Mouse (Mus musculus) thymus, postnatal 4 days (tissue): ENCODE data around the gene Rps27.
"Not testable (repeated sequence)": the region's sequence is repeated elsewhere in the genome, so short reads cannot be mapped to it uniquely, and the experiment has no call there.

Experiments used
- DNase-seq: peaks from one replicate; pipeline ENCODE4 v3.0.0; 2021

Rps27 gene

GRCm38 (mm10) chr3:90213377-90213866 is at the start of gene Rps27, which contains the start of gene Rab13:
TSS of gene Rps27 (minus strand) at chr3:90213651.
TSS of gene Rab13 (plus strand) at chr3:90213695.
- DNase-seq: peak; percentile 81

GRCm38 (mm10) chr3:90258521-90258920 is 45.1 kb upstream of the Rps27 start:
- no peak for DNase-seq

GRCm38 (mm10) chr3:90256731-90257530 is 43.5 kb upstream of the Rps27 start:
- DNase-seq: no peak

GRCm38 (mm10) chr3:90255784-90256353 is 42.4 kb upstream of the Rps27 start:
- DNase-seq: no peak

GRCm38 (mm10) chr3:90255194-90255565 is 41.7 kb upstream of the Rps27 start:
- no peak for DNase-seq

GRCm38 (mm10) chr3:90254419-90255193 is 41.2 kb upstream of the Rps27 start:
- no peak for DNase-seq

GRCm38 (mm10) chr3:90253653-90254418 is 40.4 kb upstream of the Rps27 start, which contains the start of gene Crtc2:
TSS of gene Crtc2 (plus strand) at chr3:90254163.
- DNase-seq: peak; percentile 92

- not testable (repeated sequence) for DNase-seq
Measured at GRCm38 (mm10) chr3:90253174-90253573, 39.7 kb upstream of the Rps27 start.

- not testable (repeated sequence) for DNase-seq
Measured at GRCm38 (mm10) chr3:90252659-90253058, 39.2 kb upstream of the Rps27 start.

- not testable (repeated sequence) for DNase-seq
Measured at GRCm38 (mm10) chr3:90251731-90252226, 38.3 kb upstream of the Rps27 start.

GRCm38 (mm10) chr3:90250791-90251190 is 37.3 kb upstream of the Rps27 start:
- DNase-seq: no peak

- DNase-seq: peak; percentile 57
Measured at GRCm38 (mm10) chr3:90248746-90249100, 35.3 kb upstream of the Rps27 start.

- DNase-seq: peak; percentile 91
Measured at GRCm38 (mm10) chr3:90247960-90248745, 34.7 kb upstream of the Rps27 start, which contains the start of gene Slc39a1. TSS of gene Slc39a1 (plus strand) at chr3:90248172.

- no peak for DNase-seq
Measured at GRCm38 (mm10) chr3:90247630-90247959, 34.1 kb upstream of the Rps27 start.

GRCm38 (mm10) chr3:90245406-90245805 is 32.0 kb upstream of the Rps27 start:
- DNase-seq: no peak

- DNase-seq: no peak
Measured at GRCm38 (mm10) chr3:90242984-90243775, 29.7 kb upstream of the Rps27 start, which contains the start of gene Creb3l4. TSS of gene Creb3l4 (minus strand) at chr3:90243512.

- no peak for DNase-seq
Measured at GRCm38 (mm10) chr3:90241669-90242358, 28.4 kb upstream of the Rps27 start.

GRCm38 (mm10) chr3:90241251-90241650 is 27.8 kb upstream of the Rps27 start:
- no peak for DNase-seq

- peak; percentile 92 for DNase-seq
Measured at GRCm38 (mm10) chr3:90231507-90232333, 18.3 kb upstream of the Rps27 start, which contains the start of gene Jtb. TSS of gene Jtb (plus strand) at chr3:90231597.
